Mouse (Mus musculus) testis, adult 2 months (tissue): ENCODE results near the gene Rbm14.

Experiments
- CTCF ChIP-seq: fragments of 200-500 bp; IDR thresholded peaks from 2 replicates; pipeline ENCODE4 v1.5.1; 2012; ENCODE audit warnings: low read depth, mild to moderate bottlenecking, inconsistent platforms, low read length, moderate library complexity; ENCODE audit not compliant: control insufficient read depth, insufficient read depth, insufficient replicate concordance
- POLR2A ChIP-seq: fragments of 200-500 bp; IDR thresholded peaks from 2 replicates; pipeline ENCODE4 v1.6.1; 2012; ENCODE audit warnings: low read depth, mild to moderate bottlenecking, inconsistent platforms, low read length, moderate library complexity; ENCODE audit not compliant: control insufficient read depth

DNA sequence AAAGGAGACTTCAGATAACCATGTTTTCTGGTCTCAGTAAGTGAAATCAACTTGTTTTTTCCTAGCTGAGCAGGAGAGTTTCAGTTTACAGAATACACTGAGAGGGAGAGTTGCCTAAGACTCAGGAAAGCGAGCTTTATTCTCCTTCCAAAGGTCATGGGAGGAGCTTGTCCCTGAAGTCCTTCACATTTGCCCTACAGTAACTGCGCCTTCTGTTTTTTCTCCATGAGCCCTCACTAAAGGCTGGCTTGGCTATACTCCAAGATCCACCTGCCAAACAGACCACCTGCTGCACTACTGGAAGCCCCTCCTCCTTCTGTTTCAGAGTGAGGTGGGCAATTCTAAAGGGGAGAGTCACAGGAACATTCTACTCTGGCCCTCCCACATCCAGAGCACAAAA is 24.7 kb upstream of the Rbm14 start:
- no peak for TF ChIP-seq CTCF
- no peak for TF ChIP-seq POLR2A
